Mouse (Mus musculus) liver, adult 2 months (tissue): Measurements from ENCODE around the gene Fbxl3. TPM values are rescaled to one million over a fixed set of nuclear protein-coding genes. Genes with fewer than 3 reads are reported as not detected.
A peak's percentile ranks its signal among the peaks of the same experiment; 100 is the strongest.

Source experiments
- DNase-seq: peaks from one replicate; pipeline ENCODE4 v3.0.0-alpha.2; 2011; ENCODE audit warnings: low read depth, low spot score; ENCODE audit errors: extremely low read depth
- H3K27ac ChIP-seq: fragments of 200-500 bp; replicated peaks from 2 replicates; pipeline ENCODE4 v1.5.1; 2012; ENCODE audit warnings: low read depth, mild to moderate bottlenecking, control low read depth, inconsistent platforms, low read length; ENCODE audit not compliant: insufficient read depth
- H3K27me3 ChIP-seq: fragments of 200-500 bp; 2 replicates; pipeline ENCODE4 v1.6.1; 2012; ENCODE audit warnings: mild to moderate bottlenecking, moderate library complexity, low read length, inconsistent platforms; ENCODE audit not compliant: control insufficient read depth, insufficient read depth
- H3K36me3 ChIP-seq: fragments of 200-500 bp; 2 replicates; pipeline ENCODE4 v1.6.1; 2012; ENCODE audit warnings: low read length, inconsistent platforms; ENCODE audit not compliant: control insufficient read depth, insufficient read depth
- H3K4me1 ChIP-seq: fragments of 200-500 bp; 2 replicates; pipeline ENCODE4 v1.6.1; 2011; ENCODE audit warnings: low read length; ENCODE audit not compliant: control insufficient read depth, insufficient read depth
- H3K4me3 ChIP-seq: fragments of 200-500 bp; 2 replicates; pipeline ENCODE4 v1.5.1; 2011; ENCODE audit warnings: low read depth, mild to moderate bottlenecking, control low read depth, low read length, moderate library complexity; ENCODE audit not compliant: insufficient read depth
- H3K79me2 ChIP-seq: fragments of 200-500 bp; 2 replicates; pipeline ENCODE4 v1.6.1; 2012; ENCODE audit warnings: inconsistent platforms, mild to moderate bottlenecking, low read length, moderate library complexity; ENCODE audit not compliant: control insufficient read depth, insufficient read depth
- H3K9ac ChIP-seq: fragments of 200-500 bp; 2 replicates; pipeline ENCODE4 v1.6.1; 2012; ENCODE audit warnings: low read depth, mild to moderate bottlenecking, control low read depth, inconsistent platforms, low read length
- CTCF ChIP-seq: fragments of 200-500 bp; IDR thresholded peaks from 2 replicates; pipeline ENCODE4 v1.5.1; 2011; ENCODE audit warnings: low read depth, low read length, control low read depth
- POLR2A ChIP-seq: fragments of 200-500 bp; IDR thresholded peaks from 2 replicates; pipeline ENCODE4 v1.6.1; 2011; ENCODE audit warnings: low read length, control low read depth; ENCODE audit not compliant: insufficient read depth; ENCODE audit errors: extremely low read depth
- WGBS: fragments of 180-500 bp; shearing (Covaris S2); methylation state at CpG from one replicate; pipeline ENCODE4 v1.1.7; 2018; 5-methylcytosine and 5-hydroxymethylcytosine counted together
- polyA plus RNA-seq: library from polyadenylated mRNA; depleted of rRNA; stranded (reverse); fragments of >200 nt; gene quantifications from 2 replicates; pipeline ENCODE4 v1.2.3, GENCODE M21; 2012
- total RNA-seq: library from RNA; depleted of rRNA; stranded (reverse); fragments of >200 nt; gene quantifications from 2 replicates; pipeline ENCODE4 v1.2.3, GENCODE M21; 2014

Gene Fbxl3
- total and polyA plus RNA-seq, 2 experiments, result 25.6 to 51.0 TPM

- H3K36me3 ChIP-seq, result peaks cover 6% of the 10 kb centered on the region
- peak overlapping the region; percentile 97 for H3K27ac ChIP-seq
- DNase-seq, result no peak
- H3K9ac ChIP-seq, result peak overlapping the region; percentile 99
- peak overlapping the region; percentile 93 for H3K4me3 ChIP-seq
- peak; percentile 66; the same call in 1 of the 2 replicates for TF ChIP-seq POLR2A
- no peak for TF ChIP-seq CTCF
- under 1% methylated on average over 83 of the region's 86 CpGs for WGBS
- peaks cover 22% of the 10 kb centered on the region for H3K79me2 ChIP-seq
- peaks cover 15% of the 10 kb centered on the region for H3K4me1 ChIP-seq
- no peaks in the 10 kb centered on the region for H3K27me3 ChIP-seq
Measured at GRCm38 (mm10) chr14:103098587-103099235, 655 bp downstream of the Fbxl3 start.

DNA sequence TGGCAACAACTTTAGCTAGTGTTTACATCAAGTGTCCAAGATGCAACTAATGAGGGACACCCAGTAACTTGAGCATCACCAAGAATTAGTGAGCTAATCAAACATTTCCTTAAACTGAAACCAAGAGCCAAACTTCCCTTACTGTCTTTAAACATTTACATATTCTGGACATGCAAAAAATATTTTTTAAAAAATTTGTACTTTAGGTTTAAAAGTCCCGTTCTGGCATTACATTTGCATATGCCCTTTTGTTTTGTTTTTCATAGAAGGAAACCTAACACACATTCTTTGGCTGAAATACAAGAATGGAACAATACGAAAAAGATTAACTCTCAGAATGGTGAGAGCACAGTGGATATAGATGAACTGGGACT is 1.2 kb downstream of the Fbxl3 start:
- peak overlapping the region; percentile 99 for H3K9ac ChIP-seq
- no peaks in the 10 kb centered on the region for H3K27me3 ChIP-seq
- H3K79me2 ChIP-seq, result peaks cover 27% of the 10 kb centered on the region
- H3K4me1 ChIP-seq, result peaks cover 15% of the 10 kb centered on the region
- WGBS, result 0% methylated on average over 2 of the region's 2 CpGs
- no peak for DNase-seq
- peak overlapping the region; percentile 93 for H3K4me3 ChIP-seq
- H3K27ac ChIP-seq, result peak overlapping the region; percentile 95
- TF ChIP-seq CTCF (no peak), POLR2A (no peak)
- peaks cover 6% of the 10 kb centered on the region for H3K36me3 ChIP-seq

GRCm38 (mm10) chr14:103096621-103097020 is 2.7 kb downstream of the Fbxl3 start:
- H3K27ac ChIP-seq, result peak overlapping the region; percentile 31; the same call in 1 of the 2 replicates
- peaks cover 8% of the 10 kb centered on the region for H3K4me1 ChIP-seq
- peaks cover 18% of the 10 kb centered on the region for H3K36me3 ChIP-seq
- WGBS, result 4% methylated on average over 6 of the region's 6 CpGs
- peaks cover 37% of the 10 kb centered on the region for H3K79me2 ChIP-seq
- peak; percentile 71 for DNase-seq
- H3K4me3 ChIP-seq, result no peak overlapping the region
- H3K27me3 ChIP-seq, result no peaks in the 10 kb centered on the region
- TF ChIP-seq POLR2A, result no peak
- TF ChIP-seq CTCF, result no peak
- no peak overlapping the region for H3K9ac ChIP-seq

GRCm38 (mm10) chr14:103095826-103096225 is 3.5 kb downstream of the Fbxl3 start:
- Histone ChIP-seq H3K9ac (no peak overlapping the region), H3K36me3 (peaks cover 23% of the 10 kb centered on the region), H3K27me3 (no peaks in the 10 kb centered on the region), H3K4me1 (peaks cover 8% of the 10 kb centered on the region), H3K4me3 (no peak overlapping the region), H3K27ac (no peak overlapping the region), H3K79me2 (peaks cover 45% of the 10 kb centered on the region)
- DNase-seq, result no peak
- WGBS, result 94% methylated on average over 8 of the region's 8 CpGs
- TF ChIP-seq POLR2A (no peak), CTCF (no peak)

DNA sequence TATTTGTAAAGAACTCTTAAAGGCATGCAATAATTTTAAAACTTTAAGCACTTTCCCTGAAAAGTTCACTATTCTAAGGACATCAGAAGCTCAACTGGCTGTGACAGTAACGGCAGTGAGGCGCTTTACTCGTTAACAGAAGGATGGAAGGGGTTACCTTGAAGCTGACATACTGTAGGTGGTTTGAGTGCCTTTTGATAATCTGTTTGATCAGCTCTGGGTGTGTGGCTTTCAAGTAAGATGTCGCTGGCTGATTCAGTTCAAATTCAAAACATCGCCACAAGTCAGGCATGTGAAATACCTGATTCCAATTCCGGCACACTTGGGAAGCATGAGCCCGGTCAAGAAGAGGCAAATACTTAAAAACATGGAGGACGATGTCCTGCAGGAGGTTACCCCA is 4.3 kb downstream of the Fbxl3 start:
- no peak overlapping the region for H3K9ac ChIP-seq
- no peak overlapping the region for H3K27ac ChIP-seq
- peaks cover 23% of the 10 kb centered on the region for H3K36me3 ChIP-seq
- no peaks in the 10 kb centered on the region for H3K27me3 ChIP-seq
- WGBS, result 93% methylated on average over 8 of the region's 8 CpGs
- H3K4me3 ChIP-seq, result no peak overlapping the region
- no peak for DNase-seq
- peaks cover 49% of the 10 kb centered on the region for H3K79me2 ChIP-seq
- peaks cover 8% of the 10 kb centered on the region for H3K4me1 ChIP-seq
- TF ChIP-seq CTCF (no peak), POLR2A (no peak)

- DNase-seq, result no peak
- Histone ChIP-seq H3K79me2 (peaks cover 47% of the 10 kb centered on the region), H3K36me3 (peaks cover 31% of the 10 kb centered on the region), H3K4me1 (peaks cover 8% of the 10 kb centered on the region), H3K4me3 (no peak overlapping the region), H3K27me3 (no peaks in the 10 kb centered on the region), H3K9ac (no peak overlapping the region), H3K27ac (0 out of 2 replicates have a peak overlapping the region, but pooled peaks have one; percentile 2)
- no peak for TF ChIP-seq POLR2A
- TF ChIP-seq CTCF, result no peak
- WGBS, result 54% methylated on average over 4 of the region's 4 CpGs
Measured at GRCm38 (mm10) chr14:103093670-103094069, 5.7 kb downstream of the Fbxl3 start.
